Mouse (Mus musculus): ENCODE data around the gene Mfap1b.

DNA sequence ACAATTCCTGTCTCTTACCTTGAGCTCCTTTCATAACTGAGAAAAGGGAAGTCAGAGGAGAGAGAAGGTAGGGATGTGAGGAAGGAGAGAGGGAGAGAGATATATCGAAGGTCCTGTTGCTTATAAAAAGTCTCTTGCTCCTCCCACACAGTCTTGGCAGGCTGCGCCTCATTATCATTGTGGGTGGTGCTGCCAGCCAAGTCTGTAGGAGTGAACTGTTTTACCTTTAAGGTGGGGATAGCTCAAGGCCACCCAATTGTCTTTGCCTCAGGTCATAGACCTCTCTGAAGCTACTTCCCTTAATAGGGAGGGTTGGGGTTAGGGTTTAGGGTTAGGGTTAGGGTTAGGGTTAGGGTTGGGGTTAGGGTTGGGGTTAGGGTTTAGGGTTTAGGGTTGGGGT is 48.1 kb upstream of the Mfap1b start:
- TF ChIP-seq CTCF (IDR thresholded peaks at IDR 0.05; ENCODE audit: low read depth, low read length), result no peak
- TF ChIP-seq POLR2A (IDR thresholded peaks at IDR 0.05; ENCODE audit: extremely low read depth, insufficient read depth, low read length), result no peak
